Mouse (Mus musculus) megakaryocyte, embryonic 14.5 days (primary cell): ENCODE measurements around the gene Kif26b.

Experiments
- FLI1 ChIP-seq: IDR thresholded peaks from 2 replicates; pipeline ENCODE4 v1.6.1; 2012; ENCODE audit warnings: low read length, inconsistent platforms, mixed read lengths
- GATA1 ChIP-seq: IDR thresholded peaks from 3 replicates; pipeline ENCODE4 v1.6.1; 2012; ENCODE audit warnings: mixed read lengths, low read length, inconsistent platforms, borderline replicate concordance

- TF ChIP-seq GATA1 = no peak
- no peak for TF ChIP-seq FLI1
Observed at GRCm38 (mm10) chr1:178797388-178797787, 268.5 kb downstream of the Kif26b start.
